Mouse (Mus musculus) myocyte (in vitro differentiated cells): Measurements from ENCODE around the gene Gimap3. TPM values are rescaled to one million over a fixed set of nuclear protein-coding genes. Genes with fewer than 3 reads are reported as not detected.

Source experiments
- H3K27me3 ChIP-seq: one replicate; pipeline ENCODE4 v1.6.1; 2011; ENCODE audit not compliant: control insufficient read depth, insufficient read depth, insufficient read length
- H3K36me3 ChIP-seq: one replicate; pipeline ENCODE4 v1.6.1; 2011; ENCODE audit not compliant: control insufficient read depth, insufficient read depth
- H3K4me2 ChIP-seq: one replicate; pipeline ENCODE4 v1.6.1; 2011; ENCODE audit warnings: low read depth, control low read depth
- H3K4me3 ChIP-seq: one replicate; pipeline ENCODE4 v1.5.1; 2011; ENCODE audit warnings: mild to moderate bottlenecking, control low read depth, moderate library complexity
- H3K79me2 ChIP-seq: one replicate; pipeline ENCODE4 v1.6.1; 2011; ENCODE audit not compliant: control insufficient read depth, insufficient read depth
- H3ac ChIP-seq: one replicate; pipeline ENCODE4 v1.6.1; 2011; ENCODE audit not compliant: control insufficient read depth, insufficient read length
- CEBPB ChIP-seq: IDR thresholded peaks from 2 replicates; pipeline ENCODE4 v1.6.1; 2011; ENCODE audit warnings: mild to moderate bottlenecking, moderate library complexity; ENCODE audit not compliant: poor library complexity, insufficient read depth, severe bottlenecking
- E2F4 ChIP-seq: IDR thresholded peaks from one replicate; pipeline ENCODE4 v1.6.1; 2011; ENCODE audit warnings: mild to moderate bottlenecking, control low read depth, moderate library complexity; ENCODE audit not compliant: insufficient read depth
- MAX ChIP-seq: IDR thresholded peaks from one replicate; pipeline ENCODE4 v1.6.1; 2011; ENCODE audit warnings: low read depth, mild to moderate bottlenecking, control low read depth
- MYOD1 ChIP-seq, 3 experiments: IDR thresholded peaks; one replicate each; pipeline ENCODE4 v1.6.1; 2011; ENCODE audit warnings: control low read depth in 2 of 3, low read depth in 2 of 3, mild to moderate bottlenecking in 2 of 3, moderate library complexity in 1 of 3; ENCODE audit not compliant: insufficient read length in 2 of 3, control insufficient read depth in 1 of 3
- MYOG ChIP-seq, 3 experiments: IDR thresholded peaks; one replicate each; pipeline ENCODE4 v1.6.1; 2011; ENCODE audit warnings: control low read depth in 2 of 3, low read depth in 2 of 3, mild to moderate bottlenecking in 2 of 3; ENCODE audit not compliant: insufficient read length in 2 of 3, control insufficient read depth in 1 of 3, insufficient read depth in 1 of 3
- POLR2A ChIP-seq: IDR thresholded peaks from one replicate; pipeline ENCODE4 v1.6.1; 2011; ENCODE audit warnings: low read depth, mild to moderate bottlenecking, control low read depth, moderate library complexity; ENCODE audit not compliant: insufficient read length
- POLR2AphosphoS2 ChIP-seq: IDR thresholded peaks from one replicate; pipeline ENCODE4 v1.6.1; 2011; ENCODE audit warnings: low read depth, control low read depth; ENCODE audit not compliant: insufficient read length
- REST ChIP-seq: IDR thresholded peaks from one replicate; pipeline ENCODE4 v1.6.1; 2011; ENCODE audit warnings: mild to moderate bottlenecking, control low read depth, moderate library complexity; ENCODE audit not compliant: insufficient read depth, insufficient read length
- SRF ChIP-seq: IDR thresholded peaks from one replicate; pipeline ENCODE4 v1.6.1; 2011; ENCODE audit warnings: low read depth; ENCODE audit not compliant: control insufficient read depth, insufficient read length
- TCF12 ChIP-seq: IDR thresholded peaks from one replicate; pipeline ENCODE4 v1.6.1; 2011; ENCODE audit warnings: mild to moderate bottlenecking, control low read depth; ENCODE audit not compliant: poor library complexity, insufficient read depth, severe bottlenecking
- TCF3 ChIP-seq: IDR thresholded peaks from one replicate; pipeline ENCODE4 v1.6.1; 2011; ENCODE audit warnings: low read depth, control low read depth; ENCODE audit not compliant: insufficient read length
- USF1 ChIP-seq: IDR thresholded peaks from one replicate; pipeline ENCODE4 v1.6.1; 2011; ENCODE audit warnings: low read depth, mild to moderate bottlenecking, control low read depth, moderate library complexity
- polyA plus RNA-seq: library from polyadenylated mRNA; unstranded; fragments of >200 nt; fragmentation: generic; extraction: Trizol; gene quantifications from one replicate; pipeline ENCODE4 v1.2.1, GENCODE M21; 2012; ENCODE audit warnings: missing spikeins

Gene Gimap3
- polyA plus RNA-seq, 1 experiment, result not detected

DNA sequence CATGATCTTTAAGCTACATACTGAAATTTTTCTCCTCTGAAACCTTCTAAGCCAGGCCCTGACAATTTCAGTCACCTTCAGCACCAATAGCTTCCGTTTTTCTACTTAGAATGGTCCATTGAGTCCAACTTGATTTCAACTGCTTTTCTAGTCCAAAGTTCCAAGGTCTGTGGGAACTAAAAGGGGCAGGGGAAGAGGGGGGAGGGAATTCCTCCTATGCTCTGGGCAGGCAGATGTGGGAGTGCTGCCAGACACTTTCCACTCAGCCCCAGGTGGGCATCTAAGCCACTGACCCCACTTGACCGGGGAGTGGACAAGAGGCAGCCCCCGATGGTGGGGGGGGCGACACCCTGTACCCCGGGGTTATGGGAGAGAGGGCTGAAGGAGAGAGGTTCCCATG lies 33.7 kb upstream of the Gimap3 start:
- Histone ChIP-seq H3K4me3 (no peak overlapping the region), H3K4me2 (no peak overlapping the region), H3ac (no peak overlapping the region), H3K27me3 (no peaks in the 10 kb centered on the region), H3K36me3 (no peaks in the 10 kb centered on the region), H3K79me2 (no peaks in the 10 kb centered on the region)
- TF ChIP-seq TCF3, result no peak
- TF ChIP-seq MYOG (IDR thresholded peaks at IDR 0.05; ENCODE audit: control insufficient read depth in 1 of 3, insufficient read depth in 1 of 3, insufficient read length in 2 of 3, low read depth in 2 of 3), result no peak
- no peak for TF ChIP-seq USF1
- no peak for TF ChIP-seq SRF
- TF ChIP-seq E2F4, result no peak

GRCm38 (mm10) chr6:48803406-48804051 lies 32.9 kb upstream of the Gimap3 start:
- no peak overlapping the region for H3K4me3 ChIP-seq
- H3K4me2 ChIP-seq, result no peak overlapping the region
- no peaks in the 10 kb centered on the region for H3K79me2 ChIP-seq
- H3K27me3 ChIP-seq, result no peaks in the 10 kb centered on the region
- no peak overlapping the region for H3ac ChIP-seq
- no peaks in the 10 kb centered on the region for H3K36me3 ChIP-seq
- TF ChIP-seq SRF (no peak), CEBPB (no peak), MYOG (IDR thresholded peaks at IDR 0.05; ENCODE audit: control insufficient read depth in 1 of 3, insufficient read depth in 1 of 3, insufficient read length in 2 of 3, low read depth in 2 of 3) (no peak), REST (no peak), MYOD1 (IDR thresholded peaks at IDR 0.05; ENCODE audit: control insufficient read depth in 1 of 3, insufficient read length in 2 of 3, low read depth in 2 of 3) (no peak), POLR2AphosphoS2 (no peak), POLR2A (no peak), TCF12 (no peak), TCF3 (no peak), USF1 (no peak), E2F4 (no peak), MAX (no peak)

GRCm38 (mm10) chr6:48801897-48802296 lies 31.2 kb upstream of the Gimap3 start:
- Histone ChIP-seq H3K36me3 (no peaks in the 10 kb centered on the region), H3K27me3 (no peaks in the 10 kb centered on the region), H3K4me3 (no peak overlapping the region), H3ac (no peak overlapping the region), H3K79me2 (no peaks in the 10 kb centered on the region), H3K4me2 (no peak overlapping the region)
- no peak for TF ChIP-seq CEBPB
- TF ChIP-seq MYOG (IDR thresholded peaks at IDR 0.05; ENCODE audit: control insufficient read depth in 1 of 3, insufficient read depth in 1 of 3, insufficient read length in 2 of 3, low read depth in 2 of 3), result no peak
- no peak for TF ChIP-seq TCF12
- no peak for TF ChIP-seq E2F4
- TF ChIP-seq TCF3, result no peak
- no peak for TF ChIP-seq POLR2A

GRCm38 (mm10) chr6:48787867-48788266 lies 17.2 kb upstream of the Gimap3 start:
- no peak for TF ChIP-seq POLR2A
- TF ChIP-seq USF1, result no peak
- no peak for TF ChIP-seq SRF
- no peak for TF ChIP-seq MAX
- TF ChIP-seq TCF3, result no peak
- no peak for TF ChIP-seq E2F4
- TF ChIP-seq REST, result no peak
- no peaks in the 10 kb centered on the region for H3K27me3 ChIP-seq

DNA sequence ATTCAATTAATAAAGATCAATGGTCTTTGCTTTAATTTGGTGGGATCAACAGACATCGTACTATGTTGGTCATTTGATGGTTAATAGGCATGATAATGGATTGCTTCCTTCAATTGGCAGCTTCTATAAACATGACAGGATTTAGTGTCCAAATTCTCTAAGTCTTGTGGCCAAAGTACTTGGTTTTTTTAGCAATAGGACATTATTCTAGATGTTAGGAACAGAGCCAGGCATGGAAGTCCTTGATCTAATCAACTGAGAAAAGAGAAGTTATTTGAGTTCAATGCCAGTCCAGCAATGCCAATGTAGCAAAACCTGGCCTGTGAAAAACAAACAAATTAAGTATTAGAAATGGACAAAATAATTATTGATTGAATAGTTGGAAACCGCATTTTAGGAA lies 14.9 kb upstream of the Gimap3 start:
- no peaks in the 10 kb centered on the region for H3K27me3 ChIP-seq
- TF ChIP-seq E2F4, result no peak
- no peak for TF ChIP-seq MYOG (IDR thresholded peaks at IDR 0.05; ENCODE audit: control insufficient read depth in 1 of 3, insufficient read depth in 1 of 3, insufficient read length in 2 of 3, low read depth in 2 of 3)
- TF ChIP-seq TCF3, result no peak
- TF ChIP-seq POLR2AphosphoS2, result no peak
- no peak for TF ChIP-seq USF1
- no peak for TF ChIP-seq MAX
- no peak for TF ChIP-seq TCF12
- no peak for TF ChIP-seq REST
- no peak for TF ChIP-seq POLR2A
- no peak for TF ChIP-seq SRF
- no peak for TF ChIP-seq MYOD1 (IDR thresholded peaks at IDR 0.05; ENCODE audit: control insufficient read depth in 1 of 3, insufficient read length in 2 of 3, low read depth in 2 of 3)
- H3ac ChIP-seq, result no peak overlapping the region
- no peak overlapping the region for H3K4me2 ChIP-seq
- no peaks in the 10 kb centered on the region for H3K79me2 ChIP-seq
- no peak overlapping the region for H3K4me3 ChIP-seq
- H3K36me3 ChIP-seq, result no peaks in the 10 kb centered on the region

More at GRCm38 (mm10) chr6:48787867-48788266, 17.2 kb upstream of the Gimap3 start:
- no peak overlapping the region for H3K4me3 ChIP-seq
- no peak overlapping the region for H3K4me2 ChIP-seq
- no peaks in the 10 kb centered on the region for H3K79me2 ChIP-seq
- H3K36me3 ChIP-seq, result no peaks in the 10 kb centered on the region
- no peak overlapping the region for H3ac ChIP-seq
